Mouse (Mus musculus) MEL (cell line): ENCODE measurements around the gene Lipt2.

Source experiments
- CHD1 ChIP-seq: IDR thresholded peaks from 2 replicates; pipeline ENCODE4 v1.6.1; 2012; ENCODE audit warnings: low read depth, mild to moderate bottlenecking, inconsistent platforms, low read length, improper control_type of control experiment
- CTCF ChIP-seq, 3 experiments: IDR thresholded peaks in 2 of 3; conservative IDR thresholded peaks in 1 of 3; 2 replicates each; pipeline ENCODE4 v1.5.1; 2011 to 2012; ENCODE audit warnings: low read length in 3 of 3, low read depth in 2 of 3, mild to moderate bottlenecking in 2 of 3, improper control_type of control experiment in 1 of 3, inconsistent platforms in 1 of 3, mixed read lengths in 1 of 3, moderate library complexity in 1 of 3; ENCODE audit not compliant: control insufficient read depth in 1 of 3, insufficient read depth in 1 of 3, poor library complexity in 1 of 3, severe bottlenecking in 1 of 3
- MXI1 ChIP-seq: IDR thresholded peaks from 2 replicates; pipeline ENCODE4 v1.6.1; 2011; ENCODE audit warnings: mild to moderate bottlenecking, low read depth, low read length, improper control_type of control experiment
- NELFE ChIP-seq: IDR thresholded peaks from 2 replicates; pipeline ENCODE4 v1.6.1; 2011; ENCODE audit warnings: low read depth, low read length, improper control_type of control experiment
- SIN3A ChIP-seq: IDR thresholded peaks from 2 replicates; pipeline ENCODE4 v1.6.1; 2012; ENCODE audit warnings: low read length, improper control_type of control experiment, inconsistent platforms
- TCF12 ChIP-seq: IDR thresholded peaks from 2 replicates; pipeline ENCODE4 v1.6.1; 2014; ENCODE audit warnings: low read depth, mild to moderate bottlenecking, inconsistent platforms, low read length, improper control_type of control experiment, moderate library complexity

DNA sequence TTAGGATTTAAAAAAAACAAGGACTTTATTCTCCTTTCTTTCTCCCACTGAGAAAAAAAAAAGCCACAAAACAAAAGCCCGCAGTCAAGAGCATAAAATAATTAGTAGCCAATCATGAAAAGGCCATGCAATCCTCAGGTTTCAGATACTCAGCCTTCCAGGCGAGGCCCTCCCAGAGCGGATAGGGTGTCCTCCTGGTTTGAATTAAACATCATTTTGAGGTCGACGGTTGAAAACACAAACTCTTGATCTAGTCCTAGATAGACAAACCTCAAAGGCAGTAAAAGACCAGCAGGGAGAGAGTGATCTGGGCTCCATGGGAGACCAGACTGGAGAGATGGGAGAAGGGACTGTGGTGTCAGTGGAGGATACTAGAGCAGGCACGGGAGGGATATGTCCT, 45.8 kb downstream of the Lipt2 start:
- no peak for TF ChIP-seq CHD1
- TF ChIP-seq MXI1 = no peak
- no peak for TF ChIP-seq CTCF (IDR thresholded peaks at IDR 0.05 in 2 of 3, conservative IDR thresholded peaks at IDR 0.05 in 1 of 3; ENCODE audit: control insufficient read depth in 1 of 3, insufficient read depth in 1 of 3, low read depth in 2 of 3, low read length in 3 of 3, poor library complexity in 1 of 3, severe bottlenecking in 1 of 3)
- TF ChIP-seq NELFE = no peak
- no peak for TF ChIP-seq TCF12
- no peak for TF ChIP-seq SIN3A
